Mouse (Mus musculus) spleen, postnatal 36 days (tissue): ENCODE measurements at regions not wholly inside any gene's neighbourhood (a gene's known extent, or its start where the extent isn't known, plus 50 kb on each side); places are given as distances from the start of the nearest gene placed in this dataset.
A peak's percentile ranks its signal among the peaks of the same experiment; 100 is the strongest.

Source experiments
- DNase-seq, 2 experiments: peaks; one replicate each; pipeline ENCODE4 v3.0.0; 2022; ENCODE audit warnings: low spot score in 2 of 2, mixed read lengths in 1 of 2

DNA sequence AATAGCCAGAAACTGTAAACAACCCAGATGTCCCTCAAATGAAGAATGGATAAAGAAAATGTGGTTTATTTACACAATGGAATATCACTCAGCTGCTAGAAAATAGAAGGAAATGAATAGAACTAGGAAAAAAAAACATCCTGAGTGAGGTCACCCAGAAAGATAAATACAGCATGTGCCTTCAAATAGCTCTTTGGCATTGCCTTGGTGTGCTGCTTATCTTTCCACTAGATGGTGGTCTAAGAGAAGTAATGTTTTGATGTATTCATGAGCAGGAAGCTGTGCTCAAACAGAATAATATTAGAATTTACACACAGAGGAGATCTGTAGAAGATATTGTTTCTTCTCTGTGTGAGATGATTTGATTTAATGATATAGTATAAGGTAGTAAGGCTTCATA lies 78.8 kb downstream of the Zfp619 start:
- DNase-seq = no peak

- no peak for DNase-seq
These were observed 96.2 kb downstream of the Zfp619 start for GRCm38 (mm10) chr7:39613767-39614166.

DNA sequence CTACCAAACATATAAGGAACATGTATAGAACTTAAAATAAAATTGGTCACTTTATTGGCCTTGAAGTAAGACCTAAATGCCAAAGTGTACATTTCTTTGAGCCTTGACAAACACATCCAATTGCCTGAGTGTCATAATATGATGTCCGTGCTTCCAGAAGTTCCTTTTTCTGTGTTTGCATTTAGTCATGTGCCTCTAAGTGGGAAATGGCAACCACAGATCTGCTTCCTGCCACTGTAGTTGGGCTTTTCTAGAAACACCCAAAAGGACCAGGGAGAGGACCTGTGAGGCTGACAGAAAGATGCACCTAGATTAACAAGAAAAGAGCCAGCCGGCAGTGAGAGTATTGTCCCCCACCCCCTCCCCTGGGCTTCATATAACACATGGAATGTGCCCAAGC lies 97.5 kb downstream of the Zfp619 start:
- DNase-seq = no peak

GRCm38 (mm10) chr7:39621796-39622195 lies 104.2 kb downstream of the Zfp619 start:
- DNase-seq = no peak

GRCm38 (mm10) chr7:39632836-39633235 lies 115.3 kb downstream of the Zfp619 start:
- DNase-seq = no peak

GRCm38 (mm10) chr7:39642333-39642732 lies 124.8 kb downstream of the Zfp619 start:
- peak; percentile 32 to 47 for DNase-seq

DNA sequence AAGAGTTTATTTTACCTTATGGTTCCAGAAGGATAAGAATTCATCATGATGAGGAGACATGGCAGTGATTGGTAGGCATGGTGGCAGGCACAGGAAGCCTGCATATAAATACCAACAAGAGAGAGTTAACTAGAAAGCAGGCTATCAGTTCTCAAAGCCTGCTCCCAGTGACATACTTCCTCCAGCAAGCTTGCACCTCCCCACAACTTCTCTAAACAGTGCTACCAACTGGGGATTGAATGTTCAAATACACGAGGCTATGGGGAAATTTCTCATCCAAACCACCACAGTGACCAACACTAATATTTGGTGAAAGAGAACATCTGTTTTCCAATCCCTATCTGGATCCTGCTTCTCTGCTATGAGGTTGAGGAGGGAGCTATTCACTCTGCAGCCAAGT lies 125.8 kb downstream of the Zfp619 start:
- DNase-seq = no peak

- DNase-seq = no peak
These were observed 133.0 kb downstream of the Zfp619 start for GRCm38 (mm10) chr7:39650483-39651102.

DNA sequence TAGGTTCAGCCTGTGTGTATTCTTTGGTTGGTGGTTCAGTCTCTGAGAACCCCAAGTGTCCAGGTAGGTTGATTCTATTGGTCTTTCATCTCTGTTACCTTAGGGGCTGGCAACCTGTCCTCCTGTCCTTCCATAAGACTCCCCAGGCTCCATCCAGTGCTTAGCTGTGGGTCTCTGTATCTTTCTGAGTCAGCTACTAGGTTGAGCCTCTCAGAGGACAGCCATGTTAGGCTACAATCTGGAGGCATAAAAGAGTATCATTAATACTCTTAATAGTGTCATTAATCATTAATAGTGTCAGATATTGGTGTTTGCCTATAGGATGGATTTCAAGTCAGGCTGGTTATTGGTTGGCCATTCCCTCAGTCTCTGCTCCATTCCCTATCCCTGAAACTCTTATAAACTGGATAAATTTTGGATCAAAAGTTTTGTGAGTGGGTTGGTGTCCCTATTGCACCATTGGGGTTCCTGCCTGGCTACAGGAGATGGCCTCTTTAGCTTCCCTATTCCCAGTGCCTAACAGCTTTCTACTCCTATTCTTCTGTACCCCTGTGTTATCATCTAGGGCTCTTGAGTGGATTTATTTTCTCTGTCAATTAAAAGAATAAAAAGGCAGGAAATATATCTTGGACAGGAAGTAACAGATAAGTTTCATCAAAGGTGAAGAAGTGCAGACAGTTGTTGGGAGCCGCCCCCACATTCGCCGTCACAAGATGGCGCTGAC lies 137.2 kb downstream of the Zfp619 start:
- DNase-seq = no peak

DNA sequence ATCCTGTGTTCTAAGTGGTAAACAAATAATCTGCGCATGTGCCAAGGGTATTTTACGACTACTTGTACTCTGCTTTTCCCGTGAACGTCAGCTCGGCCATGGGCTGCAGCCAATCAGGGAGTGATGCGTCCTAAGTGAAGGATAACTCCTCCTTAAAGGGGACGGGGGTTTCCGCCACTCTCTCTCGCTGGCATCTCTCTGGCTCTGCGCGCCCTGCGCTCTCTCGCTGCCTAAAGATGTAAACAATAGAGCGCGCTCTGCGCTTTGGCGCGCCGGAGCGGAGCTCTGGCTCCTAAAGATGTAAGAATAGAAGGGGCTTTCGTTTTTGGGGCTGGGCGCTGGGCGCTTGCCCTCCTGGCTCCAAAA lies 137.7 kb downstream of the Zfp619 start:
- peak; percentile 48 to 60 for DNase-seq

DNA sequence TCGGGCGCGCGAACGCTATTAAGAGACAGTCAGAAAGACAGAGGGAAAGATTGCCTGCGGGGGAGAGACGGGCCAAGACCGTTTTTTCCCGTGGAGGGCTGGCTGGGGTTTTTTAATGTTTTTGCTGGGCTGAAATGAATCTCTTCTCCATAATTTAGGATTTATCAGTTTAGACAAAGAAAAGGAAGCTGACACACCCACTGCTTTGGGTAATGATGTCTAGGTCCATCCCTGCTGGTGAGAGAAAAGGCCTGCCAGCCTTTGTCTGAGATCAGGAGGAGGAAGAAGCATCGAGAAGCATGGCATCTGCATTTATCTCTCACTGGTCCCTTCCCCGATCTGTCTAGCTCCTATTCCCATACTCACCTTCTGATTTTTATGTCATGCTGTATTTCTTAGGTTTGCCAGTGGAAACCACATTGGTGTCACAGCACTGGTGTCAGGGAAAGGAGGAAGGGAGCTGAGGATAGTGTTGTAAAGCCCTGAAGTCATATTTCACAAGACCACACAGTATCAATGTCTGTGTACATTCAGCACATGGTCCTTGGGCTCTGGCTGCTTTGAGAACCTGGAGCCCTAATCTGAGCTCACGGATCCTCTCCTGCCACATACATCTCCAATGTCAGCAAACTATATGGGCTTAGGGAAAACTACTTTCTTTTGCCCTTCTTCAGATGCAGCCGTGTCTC lies 138.3 kb downstream of the Zfp619 start:
- peak in 1 of 2 experiments; percentile 4 for DNase-seq

DNA sequence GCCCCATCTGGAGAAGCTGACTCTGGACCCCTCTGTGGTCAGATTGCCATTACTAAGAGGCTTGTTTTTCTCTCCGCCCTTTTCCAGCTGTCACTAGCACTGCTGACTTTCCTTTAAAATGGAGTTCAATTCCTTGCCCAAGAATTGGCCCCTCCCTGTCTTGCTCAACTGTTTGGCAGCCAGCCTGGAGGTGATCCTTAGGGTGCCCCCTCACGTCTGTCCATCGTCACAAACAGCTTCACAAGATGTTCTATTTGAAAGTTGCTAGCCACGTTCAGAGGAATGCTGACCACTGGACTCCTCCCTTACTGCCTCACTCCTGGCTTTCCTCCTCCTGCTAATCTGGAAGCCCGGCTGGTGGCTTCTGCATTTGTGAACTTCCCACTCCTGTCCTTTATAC lies 142.0 kb downstream of the Zfp619 start:
- no peak for DNase-seq

DNA sequence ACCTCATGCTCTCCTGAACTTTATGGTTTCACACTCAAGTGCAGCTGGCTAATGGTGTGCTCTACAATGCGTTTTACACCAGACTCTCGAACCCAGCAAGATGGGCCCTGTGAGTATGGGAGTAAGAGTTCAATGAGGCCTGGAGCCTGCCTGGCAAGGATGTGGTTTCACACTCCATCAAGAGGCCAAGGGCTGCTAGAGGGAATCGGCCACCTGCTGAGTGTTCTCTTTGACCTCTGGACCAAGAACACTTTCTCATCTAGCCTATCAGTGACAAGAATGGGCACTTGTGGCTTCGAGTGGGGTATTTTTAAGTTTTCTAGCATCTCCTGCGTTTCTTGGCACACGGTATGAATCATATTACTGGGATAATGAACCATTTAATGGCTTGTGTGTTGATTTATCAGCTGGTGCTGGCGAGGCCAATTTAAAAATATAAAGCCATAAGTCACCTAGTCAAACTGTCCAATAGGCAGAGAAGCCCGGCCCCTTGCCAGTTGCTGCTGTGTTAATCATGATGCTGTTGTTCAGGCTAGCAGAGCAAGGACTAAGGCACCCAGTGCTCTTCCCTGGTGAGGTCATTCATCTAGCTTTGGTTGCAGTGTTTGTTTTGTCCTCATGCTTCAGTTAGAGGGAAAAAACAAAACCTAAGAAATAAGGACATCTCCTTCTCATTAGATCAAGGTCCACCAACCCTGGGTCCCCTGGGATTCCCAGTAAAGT lies 157.7 kb downstream of the Zfp619 start:
- DNase-seq = peak; percentile 7 to 14

GRCm38 (mm10) chr7:39675847-39676238 lies 158.3 kb downstream of the Zfp619 start:
- no peak for DNase-seq

DNA sequence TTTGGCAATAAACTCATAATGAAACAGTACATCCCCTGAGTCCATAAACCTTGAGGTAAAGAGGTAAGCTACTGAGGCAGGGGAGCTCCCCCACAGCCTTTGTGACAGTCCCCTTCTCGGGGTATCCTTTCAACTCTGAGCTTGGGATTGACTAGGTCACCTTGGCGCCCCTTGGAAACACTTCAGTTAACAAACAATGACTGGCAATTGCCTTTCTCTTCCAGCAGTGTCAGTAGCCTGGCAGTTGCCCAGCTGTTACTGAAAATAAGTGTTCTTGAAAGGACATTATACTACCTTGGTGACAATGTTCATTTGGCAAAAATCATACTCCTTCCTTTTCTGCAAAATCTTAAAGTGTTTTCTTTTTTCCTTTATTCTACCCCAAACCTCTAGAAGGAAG lies 162.8 kb downstream of the Zfp619 start:
- no peak for DNase-seq

DNA sequence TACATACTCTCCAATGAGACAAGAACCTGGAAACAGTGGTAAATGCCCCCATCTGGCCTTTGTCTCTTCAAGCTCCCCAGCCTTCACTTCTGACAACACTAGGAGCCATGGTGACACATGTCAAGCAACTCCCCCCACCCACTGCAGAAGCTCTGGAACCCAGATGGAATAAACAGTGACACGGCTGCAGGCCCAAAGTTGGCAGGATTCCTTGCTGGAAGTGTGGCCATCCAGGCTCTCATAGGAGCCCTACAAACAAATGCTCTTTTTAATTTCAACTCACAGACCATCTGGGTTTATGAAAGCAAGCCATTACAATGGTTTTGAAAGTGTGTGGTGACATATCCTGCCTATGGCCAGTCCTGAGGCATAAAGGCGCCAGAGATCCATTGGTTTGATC lies 179.0 kb downstream of the Zfp619 start:
- no peak for DNase-seq

- DNase-seq = no peak
These were observed 183.9 kb downstream of the Zfp619 start for GRCm38 (mm10) chr7:39701506-39701905.

GRCm38 (mm10) chr7:39705118-39706095 lies 187.8 kb downstream of the Zfp619 start:
- no peak for DNase-seq

DNA sequence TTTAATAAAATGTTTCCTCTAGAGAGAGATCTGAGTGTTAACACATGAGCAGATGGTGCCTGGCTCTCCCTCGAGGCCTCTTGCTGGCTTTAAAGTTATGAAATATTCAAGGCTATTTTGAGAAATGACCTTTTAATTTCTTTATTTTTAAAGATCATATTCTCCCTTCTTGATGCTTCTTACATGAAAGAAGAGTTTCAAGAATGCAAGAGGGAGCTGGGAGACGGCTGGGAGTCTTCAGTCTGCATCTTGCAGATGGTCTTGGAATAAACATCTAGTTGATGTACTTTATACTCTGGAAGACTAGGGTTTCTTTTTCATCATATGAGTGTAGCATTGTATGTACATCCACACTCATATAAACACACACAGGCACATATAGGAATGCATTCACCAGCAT lies 189.0 kb downstream of the Zfp619 start:
- DNase-seq = no peak

GRCm38 (mm10) chr7:39716340-39717150 lies 199.0 kb downstream of the Zfp619 start:
- DNase-seq = no peak
